Mouse (Mus musculus) brain, embryonic 18.5 days (tissue): Measurements from ENCODE around the gene Fyn.

Experiments used
- DNase-seq: peaks from one replicate; pipeline ENCODE4 v3.0.0-alpha.2; 2012; ENCODE audit warnings: low read depth, low spot score

Fyn gene

GRCm38 (mm10) chr10:39378025-39378603, 9.5 kb downstream of the Fyn start:
- DNase-seq: no peak

GRCm38 (mm10) chr10:39379287-39379686, 10.6 kb downstream of the Fyn start:
- DNase-seq: no peak

GRCm38 (mm10) chr10:39379721-39380370, 11.2 kb downstream of the Fyn start:
- DNase-seq: no peak

GRCm38 (mm10) chr10:39385259-39385658, 16.6 kb downstream of the Fyn start:
- no peak for DNase-seq

GRCm38 (mm10) chr10:39386203-39386602, 17.5 kb downstream of the Fyn start:
- no peak for DNase-seq

GRCm38 (mm10) chr10:39387024-39387423, 18.4 kb downstream of the Fyn start:
- no peak for DNase-seq

GRCm38 (mm10) chr10:39387556-39387955, 18.9 kb downstream of the Fyn start:
- DNase-seq: no peak

- no peak for DNase-seq
Measured at GRCm38 (mm10) chr10:39388144-39388543, 19.5 kb downstream of the Fyn start.

- no peak for DNase-seq
Measured at GRCm38 (mm10) chr10:39389451-39389891, 20.8 kb downstream of the Fyn start.

GRCm38 (mm10) chr10:39390541-39390940, 21.9 kb downstream of the Fyn start:
- DNase-seq: no peak

GRCm38 (mm10) chr10:39392900-39393483, 24.3 kb downstream of the Fyn start:
- no peak for DNase-seq

- DNase-seq: no peak
Measured at GRCm38 (mm10) chr10:39395544-39395943, 26.9 kb downstream of the Fyn start.

GRCm38 (mm10) chr10:39398924-39399323, 30.3 kb downstream of the Fyn start:
- no peak for DNase-seq

GRCm38 (mm10) chr10:39400155-39400554, 31.5 kb downstream of the Fyn start:
- DNase-seq: no peak

- DNase-seq: no peak
Measured at GRCm38 (mm10) chr10:39402487-39402886, 33.8 kb downstream of the Fyn start.

- no peak for DNase-seq
Measured at GRCm38 (mm10) chr10:39403706-39404105, 35.1 kb downstream of the Fyn start.

- no peak for DNase-seq
Measured at GRCm38 (mm10) chr10:39404175-39404574, 35.5 kb downstream of the Fyn start.

- no peak for DNase-seq
Measured at GRCm38 (mm10) chr10:39405982-39406797, 37.5 kb downstream of the Fyn start.

- DNase-seq: no peak
Measured at GRCm38 (mm10) chr10:39406798-39407189, 38.1 kb downstream of the Fyn start.

GRCm38 (mm10) chr10:39407553-39407952, 38.9 kb downstream of the Fyn start:
- no peak for DNase-seq

- no peak for DNase-seq
Measured at GRCm38 (mm10) chr10:39409602-39410001, 40.9 kb downstream of the Fyn start.

- DNase-seq: no peak
Measured at GRCm38 (mm10) chr10:39410151-39410649, 41.5 kb downstream of the Fyn start.
